Mouse (Mus musculus) heart, postnatal 0 days (tissue): ENCODE measurements around the gene Pyurf. TPM values are rescaled to one million over a fixed set of nuclear protein-coding genes. Genes with fewer than 3 reads are reported as not detected.

Source experiments
- ATAC-seq: fragments of 200-750 bp; cut with Nextera tagmentation; 2 replicates; pipeline ENCODE4 v1.8.0; 2017; ENCODE audit warnings: low read depth, moderate number of reproducible peaks, moderate library complexity; ENCODE audit not compliant: insufficient read depth
- DNase-seq: peaks from one replicate; pipeline ENCODE4 v3.0.0-alpha.2; 2016; ENCODE audit warnings: low spot score
- H3K27ac ChIP-seq: fragments of 300-500 bp; sonication (generic); 2 replicates; pipeline ENCODE4 v1.5.1; 2014; ENCODE audit warnings: low read depth, mild to moderate bottlenecking
- H3K27me3 ChIP-seq: fragments of 300-500 bp; sonication (generic); 2 replicates; pipeline ENCODE4 v1.6.1; 2014; ENCODE audit warnings: low read length, mixed read lengths; ENCODE audit not compliant: control insufficient read depth, insufficient read depth
- H3K36me3 ChIP-seq: fragments of 300-500 bp; sonication (generic); replicated peaks from 2 replicates; pipeline ENCODE4 v1.6.1; 2014; ENCODE audit warnings: low read length, mixed read lengths; ENCODE audit not compliant: control insufficient read depth, insufficient read depth
- H3K4me1 ChIP-seq: fragments of 300-500 bp; sonication (generic); 2 replicates; pipeline ENCODE4 v1.6.1; 2014; ENCODE audit warnings: antibody characterized with exemption; ENCODE audit not compliant: control insufficient read depth, insufficient read depth
- H3K4me2 ChIP-seq: fragments of 300-500 bp; sonication (generic); 2 replicates; pipeline ENCODE4 v1.6.1; 2014; ENCODE audit warnings: low read depth, mild to moderate bottlenecking, low read length, moderate library complexity
- H3K4me3 ChIP-seq: fragments of 300-500 bp; sonication (generic); 2 replicates; pipeline ENCODE4 v1.5.1; 2014; ENCODE audit warnings: low read depth, low read length
- H3K9ac ChIP-seq: fragments of 300-500 bp; sonication (generic); replicated peaks from 2 replicates; pipeline ENCODE4 v1.6.1; 2014; ENCODE audit warnings: low read depth, low read length, mixed read lengths
- H3K9me3 ChIP-seq: fragments of 300-500 bp; sonication (generic); replicated peaks from 2 replicates; pipeline ENCODE4 v1.6.1; 2016; ENCODE audit warnings: low read length; ENCODE audit not compliant: control insufficient read depth
- CTCF ChIP-seq: IDR thresholded peaks from 2 replicates; pipeline ENCODE4 v1.5.1; 2016; ENCODE audit warnings: antibody characterized with exemption, control low read depth, low read depth
- EP300 ChIP-seq: IDR thresholded peaks from 2 replicates; pipeline ENCODE4 v1.6.1; 2016; ENCODE audit warnings: antibody characterized with exemption, low read depth
- WGBS: fragments of 180-500 bp; shearing (Covaris S2); extraction: QIAGEN DNeasy Blood & Tissue Kit; methylation state at CpG from one replicate; pipeline ENCODE4 v1.1.7; 2014; 5-methylcytosine and 5-hydroxymethylcytosine counted together
- polyA plus RNA-seq: library from polyadenylated mRNA; unstranded; fragments of >200 nt; fragmentation: Nextera tagmentation; extraction: Ambion mirVana; gene quantifications from 2 replicates; pipeline ENCODE4 v1.2.1, GENCODE M21; 2015
- total RNA-seq: library from RNA; depleted of rRNA; stranded (reverse); fragments of >200 nt; gene quantifications from 2 replicates; pipeline ENCODE4 v1.2.3, GENCODE M21; 2014; ENCODE audit warnings: low replicate concordance

Pyurf gene
- total and polyA plus RNA-seq, 2 experiments from 2014 or later = 34.5 to 44.3 TPM

DNA sequence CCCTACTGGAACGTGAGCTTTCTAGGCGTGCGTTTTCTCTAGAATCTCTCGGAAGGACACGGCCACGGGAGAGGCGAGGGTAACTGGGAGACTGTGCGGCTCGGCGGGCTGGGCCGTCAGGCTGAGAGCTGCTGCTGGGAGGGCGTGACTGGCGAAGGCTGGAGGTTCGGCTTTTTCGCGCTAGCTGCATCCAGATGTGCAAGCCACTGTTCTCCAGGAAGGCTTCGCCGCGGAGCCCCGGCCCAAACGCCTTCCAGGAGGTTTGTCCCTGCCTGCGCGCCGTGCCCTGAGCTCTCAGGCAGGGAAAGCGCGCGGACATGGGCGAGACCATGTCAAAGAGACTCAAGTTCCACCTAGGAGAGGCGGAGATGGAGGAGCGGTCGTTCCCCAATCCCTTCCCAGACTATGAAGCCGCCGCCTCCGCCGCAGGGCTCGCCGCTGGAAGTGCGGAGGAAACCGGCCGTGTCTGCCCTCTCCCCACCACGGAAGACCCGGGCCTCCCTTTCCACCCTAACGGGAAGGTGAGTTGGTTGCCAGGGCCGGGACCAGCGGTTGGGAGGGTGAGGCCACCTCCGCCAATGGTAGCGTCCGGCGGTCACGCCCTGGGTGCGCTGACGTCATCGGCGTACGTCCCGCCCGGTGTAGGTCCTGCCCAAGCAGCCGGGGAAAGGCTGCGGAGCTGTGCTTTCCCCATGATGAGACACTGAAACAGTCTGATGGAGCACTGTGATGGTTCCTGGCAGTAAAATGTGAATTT, 11.0 kb upstream of the Pyurf start:
- H3K4me2 ChIP-seq = peak overlapping the region; percentile 79
- no peaks in the 10 kb centered on the region for H3K27me3 ChIP-seq
- ATAC-seq (peak; percentile 100), DNase-seq (peak; percentile 95)
- peak overlapping the region; percentile 94 for H3K27ac ChIP-seq
- peak overlapping the region; percentile 88 for H3K9ac ChIP-seq
- peak overlapping the region; percentile 91 for H3K4me3 ChIP-seq
- under 1% methylated on average over 59 of the region's 59 CpGs for WGBS
- H3K36me3 ChIP-seq = no peaks in the 10 kb centered on the region
- TF ChIP-seq CTCF (no peak), EP300 (peak; percentile 60; the same call in 1 of the 2 replicates)
- H3K9me3 ChIP-seq = no peaks in the 10 kb centered on the region
- H3K4me1 ChIP-seq = peaks cover 10% of the 10 kb centered on the region; the same call in 1 of the 2 replicates

DNA sequence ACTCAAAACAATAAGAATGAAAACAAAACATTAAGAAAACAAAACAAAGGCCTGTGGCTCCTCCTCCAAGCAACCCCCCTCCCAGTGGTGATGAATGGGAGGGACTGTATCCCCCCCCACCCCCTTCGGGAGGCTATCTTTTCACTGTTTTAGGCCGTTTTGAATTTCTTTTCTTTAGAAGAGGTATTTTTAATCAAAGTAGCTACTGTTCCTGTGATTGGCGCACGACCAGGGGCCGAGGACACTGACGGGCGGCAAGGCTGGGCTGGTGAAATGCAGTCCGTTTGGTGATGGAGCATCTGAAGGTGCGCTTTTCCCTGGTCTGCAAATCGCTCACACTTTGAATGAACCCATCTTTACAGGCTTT, 10.5 kb upstream of the Pyurf start, which contains the start of gene Lancl2:
Gene Lancl2 (plus strand): TSS at position 165 of the 367 bp plus-strand sequence.
- ATAC-seq (0 out of 2 replicates have a peak, but pooled peaks have one; percentile 1), DNase-seq (no peak)
- Histone ChIP-seq H3K27me3 (no peaks in the 10 kb centered on the region), H3K9me3 (no peaks in the 10 kb centered on the region), H3K4me1 (peaks cover 10% of the 10 kb centered on the region; the same call in 1 of the 2 replicates), H3K4me3 (peak within 1 kb of the TSS; percentile 91), H3K36me3 (no peaks in the 10 kb centered on the region), H3K9ac (peak within 1 kb of the TSS; percentile 88), H3K27ac (peak within 1 kb of the TSS; percentile 94), H3K4me2 (peak within 1 kb of the TSS; percentile 79)
- TF ChIP-seq EP300 = no peak
- TF ChIP-seq CTCF = no peak
- under 1% methylated on average over 10 of the region's 10 CpGs for WGBS

DNA sequence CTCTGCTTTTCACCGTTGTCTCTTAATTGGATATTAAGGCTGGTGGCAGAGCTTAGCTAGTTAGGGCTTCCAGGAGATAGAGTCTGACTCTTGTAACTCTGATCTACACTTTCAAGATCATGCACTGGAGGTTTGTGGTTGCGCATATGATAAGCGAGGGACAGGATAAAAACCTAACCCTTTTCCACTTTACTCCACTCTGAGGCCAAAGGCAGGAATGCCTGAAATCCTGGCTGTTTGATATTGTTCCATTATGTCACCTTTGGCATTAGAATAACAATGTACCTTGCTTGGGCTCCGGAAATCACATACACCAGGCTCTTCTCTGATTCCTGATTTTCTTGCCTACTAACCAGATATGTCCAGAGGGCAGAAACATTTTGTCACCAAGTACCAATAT, 9.8 kb upstream of the Pyurf start:
- Histone ChIP-seq H3K27ac (no peak overlapping the region), H3K4me1 (peaks cover 10% of the 10 kb centered on the region; the same call in 1 of the 2 replicates), H3K9me3 (no peaks in the 10 kb centered on the region), H3K4me3 (no peak overlapping the region), H3K27me3 (no peaks in the 10 kb centered on the region), H3K9ac (no peak overlapping the region), H3K36me3 (no peaks in the 10 kb centered on the region), H3K4me2 (no peak overlapping the region)
- no peak for TF ChIP-seq EP300
- no peak for TF ChIP-seq CTCF
- 64% methylated on average over 4 of the region's 4 CpGs for WGBS
- ATAC-seq (no peak), DNase-seq (no peak)

DNA sequence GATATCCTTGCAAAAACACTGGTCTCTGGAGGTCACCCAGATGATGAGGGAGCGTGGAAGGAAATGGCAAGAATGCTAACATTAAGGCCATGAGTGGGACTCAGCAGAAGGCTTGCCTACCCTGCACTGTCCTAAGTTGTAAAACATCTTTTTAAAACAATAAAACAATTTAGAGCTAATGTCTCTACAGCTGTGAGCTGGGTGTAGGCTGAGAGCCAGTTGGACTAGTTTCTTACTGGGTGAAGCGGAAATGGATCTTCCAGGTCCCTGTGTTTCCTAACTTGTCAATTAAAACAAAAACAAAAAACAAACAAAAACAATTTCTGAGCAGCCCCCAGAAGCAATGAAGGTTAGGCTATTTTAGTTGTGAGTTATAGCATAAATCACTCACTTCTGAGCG, 1.2 kb upstream of the Pyurf start:
- no peaks in the 10 kb centered on the region for H3K4me1 ChIP-seq
- no peak overlapping the region for H3K9ac ChIP-seq
- no peaks in the 10 kb centered on the region for H3K9me3 ChIP-seq
- H3K4me3 ChIP-seq = no peak overlapping the region
- H3K27me3 ChIP-seq = no peaks in the 10 kb centered on the region
- no peak overlapping the region for H3K27ac ChIP-seq
- DNase-seq (no peak), ATAC-seq (no peak)
- 77% methylated on average over 3 of the region's 3 CpGs for WGBS
- peaks cover 15% of the 10 kb centered on the region for H3K36me3 ChIP-seq
- H3K4me2 ChIP-seq = no peak overlapping the region
- TF ChIP-seq CTCF = no peak
- no peak for TF ChIP-seq EP300

DNA sequence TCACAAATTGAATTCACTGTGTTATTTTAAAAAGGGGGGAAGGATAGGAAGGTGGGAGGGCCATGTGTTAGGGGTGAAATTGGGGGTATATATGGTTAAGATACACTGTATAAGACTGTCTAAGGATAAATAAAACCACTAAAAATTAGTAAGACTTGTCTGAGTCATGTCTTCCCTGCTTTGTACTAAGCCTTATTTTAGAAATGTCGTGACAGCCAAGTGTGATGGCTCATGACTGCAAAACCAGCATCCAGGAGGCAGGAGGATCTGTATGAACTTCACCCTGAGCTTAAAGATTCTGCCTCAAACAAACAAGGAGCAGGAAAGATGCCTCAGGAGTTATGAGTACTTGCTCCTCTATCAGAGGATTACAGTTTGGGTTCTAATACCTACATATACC, 7.7 kb downstream of the Pyurf start:
- H3K9me3 ChIP-seq = no peaks in the 10 kb centered on the region
- no peaks in the 10 kb centered on the region for H3K4me1 ChIP-seq
- TF ChIP-seq EP300 (no peak), CTCF (no peak)
- DNase-seq (no peak), ATAC-seq (no peak)
- no peak overlapping the region for H3K27ac ChIP-seq
- H3K4me2 ChIP-seq = no peak overlapping the region
- no peak overlapping the region for H3K4me3 ChIP-seq
- H3K9ac ChIP-seq = no peak overlapping the region
- 97% methylated on average over 1 of the region's 1 CpGs for WGBS
- H3K27me3 ChIP-seq = no peaks in the 10 kb centered on the region
- H3K36me3 ChIP-seq = peaks cover 41% of the 10 kb centered on the region
